Mouse (Mus musculus): ENCODE measurements around the gene Chst15.
A peak's percentile ranks its signal among the peaks of the same experiment; 100 is the strongest.

Chst15 gene

GRCm38 (mm10) chr7:132336781-132337180 lies 19.8 kb upstream of the Chst15 start:
- DNase-seq (ENCODE audit: low spot score in 2 of 2): no peak

GRCm38 (mm10) chr7:132335367-132335766 lies 18.3 kb upstream of the Chst15 start:
- no peak for DNase-seq (ENCODE audit: low spot score in 2 of 2)

GRCm38 (mm10) chr7:132333078-132333477 lies 16.1 kb upstream of the Chst15 start:
- DNase-seq (ENCODE audit: low spot score in 2 of 2): no peak

- DNase-seq (ENCODE audit: low spot score in 2 of 2): no peak
Measured at GRCm38 (mm10) chr7:132332176-132332575, 15.1 kb upstream of the Chst15 start.

GRCm38 (mm10) chr7:132330179-132330578 lies 13.2 kb upstream of the Chst15 start:
- DNase-seq (ENCODE audit: low spot score in 2 of 2): no peak

- no peak for DNase-seq (ENCODE audit: low spot score in 2 of 2)
Measured at GRCm38 (mm10) chr7:132328648-132329047, 11.6 kb upstream of the Chst15 start.

- DNase-seq (ENCODE audit: low spot score in 2 of 2): peak in 1 of 2 experiments; percentile 39
Measured at GRCm38 (mm10) chr7:132325549-132326331, 8.7 kb upstream of the Chst15 start.

GRCm38 (mm10) chr7:132323430-132323829 lies 6.4 kb upstream of the Chst15 start:
- peak; percentile 28 to 58 for DNase-seq (ENCODE audit: low spot score in 2 of 2)

GRCm38 (mm10) chr7:132321392-132321958 lies 4.4 kb upstream of the Chst15 start:
- no peak for DNase-seq (ENCODE audit: low spot score in 2 of 2)

- DNase-seq (ENCODE audit: low spot score in 2 of 2): peak; percentile 58 to 79
Measured at GRCm38 (mm10) chr7:132316101-132317035, 660 bp downstream of the Chst15 start.

GRCm38 (mm10) chr7:132315149-132316091 lies 1.6 kb downstream of the Chst15 start:
- peak; percentile 37 to 75 for DNase-seq (ENCODE audit: low spot score in 2 of 2)

GRCm38 (mm10) chr7:132312396-132312795 lies 4.6 kb downstream of the Chst15 start:
- DNase-seq (ENCODE audit: low spot score in 2 of 2): no peak

GRCm38 (mm10) chr7:132308537-132309191 lies 8.4 kb downstream of the Chst15 start:
- no peak for DNase-seq (ENCODE audit: low spot score in 2 of 2)

- no peak for DNase-seq (ENCODE audit: low spot score in 2 of 2)
Measured at GRCm38 (mm10) chr7:132307722-132308271, 9.2 kb downstream of the Chst15 start.

- DNase-seq (ENCODE audit: low spot score in 2 of 2): no peak
Measured at GRCm38 (mm10) chr7:132306671-132307412, 10.2 kb downstream of the Chst15 start.

GRCm38 (mm10) chr7:132305492-132306375 lies 11.3 kb downstream of the Chst15 start:
- peak in 1 of 2 experiments; percentile 63 for DNase-seq (ENCODE audit: low spot score in 2 of 2)

- DNase-seq (ENCODE audit: low spot score in 2 of 2): peak in 1 of 2 experiments; percentile 48
Measured at GRCm38 (mm10) chr7:132304424-132305085, 12.5 kb downstream of the Chst15 start.

- no peak for DNase-seq (ENCODE audit: low spot score in 2 of 2)
Measured at GRCm38 (mm10) chr7:132303988-132304387, 13.0 kb downstream of the Chst15 start.

All from spleen, postnatal 10 days (tissue).